Mouse (Mus musculus) heart, postnatal 0 days (tissue): Measurements from ENCODE around the gene Tead3.

Experiments used
- CTCF ChIP-seq: IDR thresholded peaks from 2 replicates; pipeline ENCODE4 v1.5.1; 2016; ENCODE audit warnings: antibody characterized with exemption, control low read depth, low read depth
- EP300 ChIP-seq: IDR thresholded peaks from 2 replicates; pipeline ENCODE4 v1.6.1; 2016; ENCODE audit warnings: antibody characterized with exemption, low read depth

- TF ChIP-seq CTCF: no peak
- no peak for TF ChIP-seq EP300
Observed at GRCm38 (mm10) chr17:28294449-28295333, 55.9 kb downstream of the Tead3 start.
